Mouse (Mus musculus): ENCODE results near the gene Mvb12b. TPM values are rescaled to one million over a fixed set of nuclear protein-coding genes. Genes with fewer than 3 reads are reported as not detected.
A peak's percentile ranks its signal among the peaks of the same experiment; 100 is the strongest.

Gene Mvb12b
- total RNA-seq, 2 experiments from 2014 or later: 14.9 to 20.7 TPM

DNA sequence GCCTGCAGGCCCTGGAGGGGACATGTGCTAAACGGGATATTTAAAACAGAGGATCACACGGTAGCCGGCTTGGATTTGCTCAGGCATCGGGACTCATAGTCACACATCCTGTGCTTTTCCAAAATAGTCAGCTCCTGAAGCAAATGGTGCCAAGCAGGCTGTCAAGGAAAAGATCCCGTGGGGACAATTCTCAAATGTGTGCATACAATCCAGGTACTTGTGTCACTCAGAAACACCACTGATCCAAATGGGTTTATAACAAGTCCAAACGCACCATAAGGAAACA is 297 bp upstream of the Mvb12b start:
- no peak for DNase-seq
- intact Hi-C loops (cut with DNase I; ENCODE audit: low total_unique reads): no loop called here

DNA sequence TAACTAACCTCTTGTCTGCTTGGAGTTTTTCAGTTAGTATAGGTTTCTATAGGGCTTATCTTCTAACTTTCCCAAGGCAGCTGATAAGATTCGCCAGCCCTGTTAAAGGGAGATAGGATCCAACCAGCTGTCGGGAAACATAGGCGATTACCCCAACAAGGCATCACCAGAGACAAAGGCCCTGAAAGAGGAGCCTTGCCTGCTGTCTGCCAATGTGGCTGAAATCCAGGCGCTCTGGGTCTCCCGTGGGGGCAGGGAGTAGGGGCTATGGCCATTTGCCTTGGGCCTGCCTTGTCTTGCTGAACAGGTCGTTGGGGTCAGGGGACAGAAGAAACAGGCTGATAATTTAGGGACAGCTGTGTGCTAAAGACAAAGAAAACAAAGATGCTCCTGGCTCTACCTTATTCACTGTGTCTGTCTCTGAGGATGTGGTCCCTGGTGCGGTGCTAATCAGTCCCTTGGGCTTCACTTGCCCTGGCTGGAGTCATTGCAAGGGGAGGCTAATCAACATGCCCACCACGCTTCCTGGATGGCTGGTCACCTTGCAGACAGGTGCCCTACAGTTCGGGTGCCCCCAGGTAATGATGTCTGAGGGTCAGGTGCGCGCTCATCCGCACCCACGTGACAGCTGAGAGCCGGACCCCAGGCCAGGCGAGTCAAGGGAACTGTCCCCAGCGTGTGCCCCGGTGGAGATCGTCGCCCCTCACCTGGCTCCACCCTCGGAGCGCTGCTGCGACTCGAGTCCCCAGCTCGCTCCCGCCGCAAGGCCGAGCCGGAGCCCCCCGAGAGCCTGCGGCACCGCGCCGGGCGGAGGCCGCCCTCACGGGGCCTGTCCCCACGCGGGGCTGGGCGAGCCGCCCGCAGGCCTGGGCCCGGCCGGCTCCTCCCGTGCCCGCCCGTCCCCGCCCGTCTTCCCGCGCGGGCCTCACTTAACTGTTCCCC is 1.1 kb downstream of the Mvb12b start:
- intact Hi-C loops (cut with DNase I; ENCODE audit: low total_unique reads): no loop called here
- peak; percentile 38 for DNase-seq

DNA sequence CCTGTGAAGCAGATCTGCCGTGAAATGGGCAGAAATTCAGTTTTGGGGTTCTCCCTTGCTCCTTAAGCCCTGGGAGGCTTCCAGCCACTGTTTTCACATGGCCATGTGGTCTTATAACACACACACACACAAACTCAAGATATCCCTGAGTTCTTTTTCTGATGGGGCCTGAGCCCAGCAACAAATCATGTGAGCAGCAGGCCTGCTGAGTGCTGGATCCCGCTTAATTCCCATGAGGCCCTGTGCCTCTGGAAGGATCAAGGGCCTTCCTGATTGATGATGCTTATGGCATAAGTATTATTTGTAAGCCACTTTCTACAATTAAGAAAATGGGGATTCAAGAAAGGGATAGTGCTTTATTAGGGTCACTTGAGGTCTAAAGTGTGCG is 2.5 kb downstream of the Mvb12b start:
- intact Hi-C loops (cut with DNase I; ENCODE audit: low total_unique reads): no loop called here
- DNase-seq: no peak

DNA sequence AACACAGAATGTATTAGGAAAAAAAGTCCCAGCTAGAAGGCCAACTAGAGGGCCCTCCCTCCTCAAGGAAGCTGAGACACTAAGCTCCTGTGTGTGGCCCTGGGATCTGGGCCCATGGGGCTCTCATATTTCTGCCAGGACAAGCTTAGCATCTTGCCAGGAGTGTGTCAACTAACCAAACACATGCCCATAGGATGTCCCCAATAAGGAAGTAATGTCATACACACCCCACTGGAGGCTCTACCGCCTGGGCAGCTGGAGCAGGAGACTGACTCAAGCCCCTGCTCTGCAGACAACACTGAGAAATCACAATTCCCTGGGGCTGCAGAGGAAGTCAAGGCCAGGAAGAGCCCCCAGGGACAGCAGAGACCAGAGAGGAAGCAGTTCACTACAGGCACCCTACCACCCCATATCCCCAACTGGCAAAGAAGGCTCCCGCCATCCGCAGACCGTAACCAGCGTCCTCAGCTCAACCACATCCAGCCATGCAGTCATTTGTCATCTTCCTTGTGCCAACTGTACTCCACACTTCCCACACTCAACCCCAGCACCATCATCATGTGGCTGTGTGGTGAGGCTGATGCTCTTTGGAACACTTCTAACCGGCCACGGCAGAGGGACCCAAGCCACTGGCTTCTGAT is 3.0 kb downstream of the Mvb12b start:
- peak; percentile 51 for DNase-seq
- intact Hi-C loops (cut with DNase I; ENCODE audit: low total_unique reads): no loop called here

DNA sequence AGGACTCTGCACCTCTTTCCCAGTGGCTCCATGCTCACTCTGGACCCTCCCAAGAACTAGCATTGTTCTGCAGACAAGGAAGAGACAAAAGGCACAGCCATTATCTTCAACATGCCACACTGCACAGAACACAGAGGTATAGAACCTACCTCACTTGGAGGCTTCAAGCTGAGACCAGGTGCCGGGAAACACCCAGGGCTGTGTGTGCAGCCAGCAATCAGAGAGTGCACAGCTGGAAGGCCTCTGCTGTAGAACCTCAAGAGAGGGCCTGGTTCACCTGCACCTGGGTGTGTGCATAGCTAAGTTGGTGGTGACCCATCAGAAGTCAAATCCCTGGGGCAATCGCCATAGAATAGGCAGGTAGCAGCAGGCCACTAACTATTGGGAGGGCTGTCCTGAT is 8.5 kb downstream of the Mvb12b start:
- intact Hi-C loops (cut with DNase I; ENCODE audit: low total_unique reads): no loop called here
- DNase-seq: no peak

DNA sequence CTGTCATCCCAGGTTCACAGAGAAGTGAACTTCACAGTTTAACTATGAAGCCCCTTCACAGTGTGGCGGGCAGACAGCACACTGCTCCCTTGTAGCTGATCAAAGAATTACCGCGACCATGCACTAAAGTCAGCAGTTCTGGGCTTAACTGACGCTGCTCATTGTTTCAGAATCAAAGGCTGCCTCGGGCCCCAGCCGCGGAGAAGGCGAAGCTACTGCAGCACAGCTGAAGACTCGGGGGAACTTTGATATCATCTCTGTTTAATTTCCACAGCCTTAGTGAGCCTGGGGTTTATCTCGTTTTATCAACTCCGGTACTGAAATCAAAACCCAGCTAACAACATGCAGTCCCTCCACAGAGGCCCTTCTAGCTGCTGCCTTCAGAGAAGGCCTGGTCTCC is 9.3 kb downstream of the Mvb12b start:
- DNase-seq: no peak
- intact Hi-C loops (cut with DNase I; ENCODE audit: low total_unique reads): no loop called here

DNA sequence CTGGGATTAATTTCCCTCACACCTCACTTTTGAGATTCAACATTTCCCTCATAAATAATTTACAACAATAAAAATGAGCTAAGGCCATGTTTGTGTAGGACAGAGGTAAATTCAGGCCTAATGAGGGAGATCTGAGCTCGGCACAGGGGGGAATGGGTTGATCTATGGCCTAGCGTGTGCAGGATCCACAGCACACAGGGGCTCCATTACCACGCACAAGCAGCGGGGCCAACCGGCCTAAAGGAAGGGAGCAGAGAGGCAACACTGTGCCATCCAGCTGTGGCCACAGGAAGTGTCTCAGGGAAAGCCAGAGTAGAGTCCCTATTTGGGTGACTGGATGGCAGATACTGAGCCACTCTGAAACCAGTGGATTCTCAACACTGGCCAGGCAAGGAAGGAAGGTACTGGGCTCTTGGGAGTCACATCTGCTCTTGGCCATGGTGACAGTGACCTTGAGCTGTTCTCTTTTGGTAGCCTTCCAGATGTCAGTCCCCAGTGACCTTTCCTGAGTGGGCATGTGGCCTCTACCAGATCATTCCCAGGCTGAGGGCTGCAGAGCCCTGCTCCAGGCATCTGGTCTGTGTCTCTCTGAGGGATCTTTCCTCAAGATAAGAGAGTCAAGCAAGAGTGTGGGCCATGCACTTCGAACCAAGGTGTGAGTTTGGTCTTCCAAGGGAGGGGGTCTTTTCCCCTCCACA is 9.9 kb downstream of the Mvb12b start:
- intact Hi-C loops (cut with DNase I; ENCODE audit: low total_unique reads): no loop called here
- no peak for DNase-seq

DNA sequence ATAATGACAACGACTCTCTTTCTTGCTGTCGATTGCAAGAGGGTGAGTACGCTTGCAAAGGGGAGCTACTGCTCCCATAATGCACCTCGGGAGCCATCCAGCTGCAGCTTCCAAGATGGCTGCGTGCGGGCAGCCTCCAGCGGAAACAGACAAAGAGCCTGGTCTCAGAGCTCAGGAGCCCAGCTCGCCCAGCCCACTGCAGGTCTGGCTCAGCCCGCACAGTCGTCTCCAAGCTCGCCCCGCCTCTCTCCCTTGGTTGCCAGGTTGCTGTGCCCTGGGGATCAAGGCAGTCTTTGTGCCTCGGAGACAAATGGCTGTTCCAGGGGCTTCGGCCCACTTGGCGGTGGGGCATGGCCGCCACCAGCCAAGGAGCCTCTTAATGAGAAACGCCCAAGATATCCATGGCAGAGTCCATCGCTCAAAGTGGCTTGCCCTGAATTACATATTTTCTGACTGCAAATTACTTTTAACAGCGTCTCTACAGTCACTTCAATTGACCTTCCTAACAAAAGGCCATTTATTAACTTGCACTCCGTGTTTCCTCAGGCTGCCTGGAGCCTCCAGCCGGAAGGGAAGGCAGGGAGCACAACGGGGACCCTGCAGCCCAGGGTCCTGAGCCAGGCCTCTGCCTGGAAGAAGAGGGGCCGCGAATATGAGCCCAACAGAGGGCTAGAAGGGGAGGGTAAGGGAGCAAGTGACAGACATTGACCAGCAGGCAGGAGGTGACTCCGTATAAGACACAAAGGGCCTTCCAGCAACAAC is 11.0 kb downstream of the Mvb12b start:
- peak; percentile 75 for DNase-seq
- intact Hi-C loops (cut with DNase I; ENCODE audit: low total_unique reads): no loop called here

DNA sequence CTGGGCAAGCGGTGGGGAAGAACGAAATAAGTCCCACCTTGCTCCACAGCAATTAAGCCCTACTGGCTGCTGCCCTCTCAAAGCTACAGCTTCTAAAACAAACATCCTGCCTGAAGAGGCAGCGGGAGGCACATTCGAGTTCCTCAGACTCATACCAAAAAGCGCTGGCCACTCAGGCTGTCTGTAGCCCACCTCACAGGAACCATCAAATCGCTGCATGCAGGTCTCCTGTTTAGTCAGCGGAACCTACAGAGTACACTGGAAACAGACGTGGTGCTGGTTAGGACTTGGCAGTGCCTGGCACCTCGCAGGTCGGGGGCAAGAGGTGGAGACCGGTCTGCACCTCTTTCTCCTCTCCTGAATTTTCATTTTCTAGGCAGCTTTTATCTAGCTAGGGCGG is 12.2 kb downstream of the Mvb12b start:
- no peak for DNase-seq
- intact Hi-C loops (cut with DNase I; ENCODE audit: low total_unique reads): no loop called here

DNA sequence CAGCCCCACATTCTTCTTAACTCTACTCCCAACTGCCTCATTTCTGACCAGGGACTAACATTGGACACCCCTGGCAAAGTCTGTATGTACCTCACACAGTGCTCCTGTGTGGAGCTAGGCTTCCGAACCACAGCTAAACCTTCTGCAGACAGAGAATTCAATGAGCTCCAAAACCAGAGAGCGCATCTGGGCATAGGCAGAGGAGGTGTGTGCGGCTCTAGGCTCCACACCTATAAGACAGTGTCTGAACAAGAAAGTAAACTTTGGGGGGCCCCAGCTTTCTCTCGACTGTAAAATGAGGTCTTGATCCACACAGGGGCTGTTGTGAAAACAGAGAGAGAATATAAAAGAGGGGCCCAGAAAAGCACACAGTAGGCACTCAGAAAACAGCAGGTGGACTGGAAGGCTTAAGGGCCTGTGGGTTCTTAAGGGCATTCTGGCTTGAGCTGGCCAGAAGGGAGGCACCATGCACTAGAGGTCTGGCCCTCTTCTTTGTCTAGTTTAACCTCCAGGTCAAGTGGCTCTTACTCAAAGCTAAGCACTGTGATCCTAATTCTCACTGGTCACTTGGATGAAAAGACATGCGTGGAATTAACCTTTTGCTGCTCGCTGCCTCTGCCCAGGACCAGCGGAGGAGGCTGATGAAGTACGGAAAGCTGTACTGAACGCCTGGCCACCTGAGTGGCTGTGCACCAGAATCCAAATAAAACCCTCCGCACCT is 12.7 kb downstream of the Mvb12b start:
- intact Hi-C loops (cut with DNase I; ENCODE audit: low total_unique reads): no loop called here
- no peak for DNase-seq

DNA sequence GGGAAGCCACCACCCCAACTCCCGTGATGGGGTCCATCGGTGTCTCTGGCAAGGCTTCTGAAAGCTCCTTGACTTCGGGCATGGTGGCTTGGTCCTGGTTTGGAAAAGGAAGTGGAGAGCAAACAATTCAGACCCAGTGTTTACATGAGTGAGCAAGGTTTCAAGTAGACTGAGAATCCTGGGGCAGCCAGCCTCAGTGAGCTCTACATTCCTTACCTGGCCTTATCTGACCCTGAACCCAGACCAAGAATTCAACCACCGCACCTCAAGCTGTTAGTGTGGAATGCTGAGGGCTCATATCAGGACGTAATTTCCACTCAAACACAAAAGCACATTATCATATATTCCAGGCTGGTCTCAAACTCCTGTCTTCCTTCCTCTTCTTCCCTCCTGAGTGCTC is 13.4 kb downstream of the Mvb12b start:
- intact Hi-C loops (cut with DNase I; ENCODE audit: low total_unique reads): no loop called here
- no peak for DNase-seq

DNA sequence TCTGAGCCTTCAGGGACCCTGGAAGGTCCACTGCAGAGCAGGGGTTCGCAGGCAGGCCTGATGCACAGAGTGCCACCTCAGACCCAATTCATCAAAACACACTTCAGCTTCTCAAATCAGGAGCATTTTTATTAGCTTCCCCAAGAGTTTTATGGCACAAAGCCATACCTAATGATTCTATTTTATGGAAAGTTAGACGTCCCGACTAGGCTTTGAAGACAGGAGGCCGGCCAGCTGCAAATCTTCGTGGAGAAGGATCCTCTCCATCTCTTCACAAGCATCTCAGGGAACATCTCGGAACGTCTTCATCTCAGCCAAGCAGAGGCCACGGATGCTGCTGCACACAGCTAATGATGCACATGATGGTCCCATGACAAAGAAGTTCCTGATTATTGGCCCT is 14.2 kb downstream of the Mvb12b start:
- DNase-seq: no peak
- intact Hi-C loops (cut with DNase I; ENCODE audit: low total_unique reads): no loop called here

DNA sequence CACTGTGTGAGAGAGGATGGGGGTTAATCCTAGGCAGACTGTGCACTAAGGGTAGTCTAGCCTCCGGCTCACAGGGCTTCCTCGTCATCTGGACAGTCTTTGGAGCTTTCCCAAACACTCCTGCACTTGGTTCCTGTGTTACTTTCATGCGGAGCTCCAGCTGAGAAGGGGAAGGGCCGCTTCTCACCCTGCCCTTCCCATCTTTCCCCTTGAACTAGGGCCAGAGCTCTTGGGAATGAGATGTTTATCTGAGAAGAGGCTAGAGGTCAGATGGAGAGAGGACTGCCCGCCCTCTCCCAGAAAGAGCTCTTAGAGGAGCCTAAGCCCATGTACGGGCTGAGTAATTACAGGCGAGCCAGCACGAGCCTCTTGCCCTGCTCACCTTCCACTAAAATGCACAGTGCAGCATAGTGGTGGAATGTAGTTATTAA is 14.9 kb downstream of the Mvb12b start:
- intact Hi-C loops (cut with DNase I; ENCODE audit: low total_unique reads): no loop called here
- no peak for DNase-seq

DNA sequence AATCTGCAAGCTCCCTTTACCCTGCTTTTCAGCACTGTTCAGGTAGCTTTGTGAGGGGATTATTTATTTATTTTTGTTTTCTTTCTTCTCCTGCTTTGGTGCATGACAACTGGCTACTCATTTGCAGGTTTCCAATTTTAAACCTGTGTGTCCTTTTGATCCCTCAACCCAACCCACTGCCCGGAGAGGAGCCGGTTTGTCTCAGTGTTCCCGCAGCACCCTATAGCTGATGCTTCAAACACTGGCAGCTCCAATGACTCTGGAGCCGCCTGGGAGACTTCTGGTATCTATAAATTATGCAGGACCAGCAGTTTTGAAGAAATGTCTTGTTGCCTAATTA is 16.6 kb downstream of the Mvb12b start:
- intact Hi-C loops (cut with DNase I; ENCODE audit: low total_unique reads): no loop called here
- no peak for DNase-seq

DNA sequence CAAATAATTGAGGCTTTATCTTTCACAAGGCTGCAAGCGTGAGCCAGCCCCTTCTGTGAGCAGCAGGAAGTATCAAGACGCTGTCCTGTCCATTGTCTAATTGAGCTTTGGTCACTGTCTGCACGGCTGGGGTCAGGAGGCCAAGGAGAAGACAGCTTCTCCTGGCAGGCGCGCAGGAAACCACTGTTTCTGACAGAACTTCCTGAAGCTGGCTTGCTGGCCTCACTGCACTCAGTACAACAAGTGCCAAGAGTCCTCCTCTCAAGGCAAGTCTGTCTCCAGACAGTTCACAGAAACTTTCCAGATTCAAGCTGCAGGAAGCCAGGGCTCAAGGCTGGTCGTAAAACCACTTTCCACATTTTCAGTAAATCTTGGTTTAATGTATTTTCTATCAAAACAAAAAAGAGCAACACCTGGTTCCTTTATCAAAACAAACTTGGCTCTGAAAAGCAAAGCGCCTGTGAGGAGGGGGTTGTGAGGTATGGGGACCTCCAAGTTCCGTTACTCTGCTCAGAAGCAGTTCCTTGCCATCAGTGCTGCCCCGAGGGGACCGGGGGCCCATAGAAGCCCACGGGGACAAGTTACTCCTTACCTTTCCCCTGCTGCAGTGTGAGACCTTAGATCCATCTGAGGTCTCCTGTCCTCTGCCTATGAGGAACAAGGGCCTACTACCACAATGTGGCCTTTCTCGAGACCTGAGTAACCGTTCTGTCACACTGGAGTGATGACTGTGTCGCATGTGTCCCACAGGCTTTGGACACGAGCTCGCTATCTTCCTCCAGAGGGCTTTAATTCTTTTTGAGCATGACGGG is 17.2 kb downstream of the Mvb12b start:
- intact Hi-C loops (cut with DNase I; ENCODE audit: low total_unique reads): no loop called here

DNA sequence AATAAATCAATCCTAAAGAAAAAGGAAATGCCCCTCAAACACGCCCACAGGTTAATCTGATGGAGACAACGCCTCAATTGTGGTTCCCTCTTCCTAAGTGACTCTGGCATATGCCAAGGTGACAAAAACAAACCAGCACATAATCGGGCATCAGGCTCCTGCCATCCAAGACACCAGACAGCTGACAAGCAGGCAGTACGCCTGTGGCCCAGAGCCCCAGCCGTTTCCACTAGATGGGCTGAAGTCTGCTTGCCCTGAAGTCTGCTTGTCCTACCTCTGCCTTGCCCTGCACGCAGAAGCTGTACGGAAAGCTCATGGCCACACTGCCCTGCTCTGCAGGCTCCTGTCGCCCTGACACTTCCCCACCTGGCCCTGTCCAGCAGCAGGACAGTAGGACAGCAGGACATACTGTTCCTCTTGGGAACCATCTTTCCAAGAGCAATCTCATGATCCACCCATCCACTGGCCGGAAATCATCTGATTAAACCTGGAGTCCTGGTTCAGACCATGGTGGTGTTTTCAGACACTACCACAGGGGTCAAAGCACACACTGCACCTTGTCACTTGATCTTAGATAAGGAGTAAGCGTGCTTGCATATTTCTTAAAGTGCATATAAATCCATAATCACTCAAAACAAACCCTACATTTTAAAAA is 17.9 kb downstream of the Mvb12b start:
- intact Hi-C loops (cut with DNase I; ENCODE audit: low total_unique reads): no loop called here
- DNase-seq: no peak

More for the DNA sequence above, 17.2 kb downstream of the Mvb12b start:
- peak; percentile 72 for DNase-seq

DNA sequence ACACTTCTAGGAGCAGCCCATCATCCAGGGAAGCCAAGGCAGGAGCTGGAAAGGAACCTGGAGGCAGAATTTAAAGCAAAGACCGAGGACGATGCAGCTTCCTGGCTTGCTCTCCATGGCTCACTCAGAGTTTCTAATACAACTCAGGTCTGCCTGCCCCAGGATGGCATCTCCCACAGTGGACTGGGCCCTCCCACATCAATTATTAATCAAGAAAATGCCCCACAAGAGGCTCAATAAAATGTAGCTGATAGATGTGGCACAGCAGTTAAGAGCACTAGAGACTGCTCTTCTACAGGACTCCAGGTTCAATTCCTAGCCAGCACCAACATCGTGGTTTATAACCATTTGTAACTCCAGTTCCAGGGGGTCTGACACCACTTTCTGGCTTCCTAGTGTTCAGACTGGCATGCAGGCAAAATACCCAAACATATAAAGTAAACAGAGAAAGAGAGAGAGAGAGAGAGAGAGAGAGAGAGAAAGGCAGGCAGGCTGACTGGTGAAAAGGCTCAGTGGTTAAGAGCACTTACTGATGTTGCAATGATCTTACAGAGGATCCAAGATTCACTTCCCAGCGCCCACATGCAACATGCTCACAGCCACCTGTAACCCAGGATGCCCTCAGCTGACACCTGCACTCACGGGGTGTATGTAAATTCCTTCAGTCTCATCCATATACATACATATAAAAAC is 18.6 kb downstream of the Mvb12b start:
- DNase-seq: no peak
- intact Hi-C loops (cut with DNase I; ENCODE audit: low total_unique reads): no loop called here

DNA sequence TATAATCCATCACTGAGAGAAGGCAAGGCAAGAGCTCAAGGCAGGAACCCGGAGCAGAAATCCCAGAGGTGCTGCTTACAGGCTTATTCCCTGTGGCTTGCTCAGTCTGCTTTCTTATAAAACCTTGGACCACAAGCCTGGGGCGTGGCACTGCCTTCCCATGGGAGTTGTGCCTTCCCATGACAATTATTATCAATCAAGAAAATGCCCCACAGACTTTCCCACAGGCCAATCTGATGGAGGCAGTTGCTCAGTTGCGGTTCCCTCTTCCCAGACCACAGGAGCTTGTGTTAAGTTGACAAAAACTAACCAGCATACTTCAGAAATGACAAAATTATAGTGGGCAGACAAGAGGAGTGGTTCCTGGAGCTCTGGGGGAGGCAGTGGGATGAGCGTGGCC is 19.4 kb downstream of the Mvb12b start:
- intact Hi-C loops (cut with DNase I; ENCODE audit: low total_unique reads): no loop called here

More for the DNA sequence above, 19.4 kb downstream of the Mvb12b start:
- DNase-seq: no peak

Data from gastrocnemius, postnatal 14 days (tissue).